ENCODE assay signal across 9 mouse cellular contexts in genomic region chr8:21981664-21982337, GRCm38 (mm10). TPM values are rescaled to one million over a fixed set of nuclear protein-coding genes. Genes with fewer than 3 reads are reported as not detected.
DNase-seq lines count a peak whose midpoint lies in the region; ATAC-seq and TF ChIP-seq lines count a peak whose summit lies in the region.
"Had no signal": no experiment of that assay in that cellular context is flagged by ENCODE, and none has a peak within 500 bp of the region (broad histone marks: within the 10 kb centered on the region; RNA-seq: fewer than 3 reads in every experiment).

No protein-coding gene starts in this region.

- TF ChIP-seq CTCF in hindbrain, postnatal 0 days (IDR thresholded peaks at IDR 0.05; ENCODE audit: low read depth): peak; percentile 71

- no peak overlapping the region for H3K9ac ChIP-seq in neural tube, embryonic 12.5 days
- H3K9ac ChIP-seq in hindbrain, postnatal 0 days (replicated peaks; ENCODE audit: low read length): no peak overlapping the region
- H3K9ac ChIP-seq in neural tube, embryonic 13.5 days: no peak overlapping the region
- H3K9ac ChIP-seq: embryonic facial prominence, embryonic 12.5 days; limb, embryonic 12.5 days had no signal

- no peaks in the 10 kb centered on the region for H3K27me3 ChIP-seq in neural tube, embryonic 12.5 days (replicated peaks)
- H3K27me3 ChIP-seq in hindbrain, postnatal 0 days (ENCODE audit: insufficient read depth, low read length): no peaks in the 10 kb centered on the region
- H3K27me3 ChIP-seq in neural tube, embryonic 13.5 days: no peaks in the 10 kb centered on the region
- H3K27me3 ChIP-seq: embryonic facial prominence, embryonic 12.5 days; limb, embryonic 12.5 days had no signal

- H3K4me2 ChIP-seq in neural tube, embryonic 12.5 days (replicated peaks): no peak overlapping the region
- no peak overlapping the region for H3K4me2 ChIP-seq in hindbrain, postnatal 0 days (ENCODE audit: low read depth, low read length)
- no peak overlapping the region for H3K4me2 ChIP-seq in neural tube, embryonic 13.5 days
- H3K4me2 ChIP-seq: embryonic facial prominence, embryonic 12.5 days; limb, embryonic 12.5 days had no signal

- H3K4me3 ChIP-seq in neural tube, embryonic 12.5 days: no peak overlapping the region
- H3K4me3 ChIP-seq in hindbrain, postnatal 0 days (ENCODE audit: low read length): no peak overlapping the region
- H3K4me3 ChIP-seq in neural tube, embryonic 13.5 days: no peak overlapping the region
- H3K4me3 ChIP-seq: embryonic facial prominence, embryonic 12.5 days; limb, embryonic 12.5 days had no signal

- H3K9me3 ChIP-seq in neural tube, embryonic 12.5 days: no peaks in the 10 kb centered on the region
- no peaks in the 10 kb centered on the region for H3K9me3 ChIP-seq in hindbrain, postnatal 0 days (ENCODE audit: low read length)
- H3K9me3 ChIP-seq in neural tube, embryonic 13.5 days: no peaks in the 10 kb centered on the region
- H3K9me3 ChIP-seq: embryonic facial prominence, embryonic 12.5 days; limb, embryonic 12.5 days had no signal

- no peaks in the 10 kb centered on the region for H3K36me3 ChIP-seq in neural tube, embryonic 12.5 days
- H3K36me3 ChIP-seq in hindbrain, postnatal 0 days (ENCODE audit: insufficient read depth, low read length): no peaks in the 10 kb centered on the region
- no peaks in the 10 kb centered on the region for H3K36me3 ChIP-seq in neural tube, embryonic 13.5 days
- H3K36me3 ChIP-seq: embryonic facial prominence, embryonic 12.5 days; limb, embryonic 12.5 days had no signal

- peak; percentile 50; the same call in 1 of the 2 replicates for ATAC-seq in neural tube, embryonic 12.5 days (ENCODE audit: low FRiP score, low read depth)
- ATAC-seq in hindbrain, postnatal 0 days: peak; percentile 90
- peak; percentile 63 for ATAC-seq in neural tube, embryonic 13.5 days (ENCODE audit: low read depth)

- intact Hi-C loops in gastrocnemius, postnatal 36 days (cut with DNase I): no loop called here

- 52% methylated on average over 8 of the region's 8 CpGs for WGBS in neural tube, embryonic 12.5 days
- WGBS in hindbrain, postnatal 0 days: 40% methylated on average over 8 of the region's 8 CpGs
- WGBS in neural tube, embryonic 13.5 days: 53% methylated on average over 8 of the region's 8 CpGs

- no peak for DNase-seq in neural tube, embryonic 10.5 days (ENCODE audit: extremely low spot score, low spot score)
- peak; percentile 37 to 38 for DNase-seq in cerebellum, adult 18-20 months
- peak; percentile 80 for DNase-seq in hindbrain, postnatal 0 days (ENCODE audit: low spot score)
- no peak for DNase-seq in spleen, adult 12 weeks (ENCODE audit: low spot score)
- no peak for DNase-seq in gastrocnemius, postnatal 36 days

- H3K27ac ChIP-seq in neural tube, embryonic 12.5 days: no peak overlapping the region
- peak overlapping the region; percentile 32; the same call in 1 of the 2 replicates for H3K27ac ChIP-seq in hindbrain, postnatal 0 days
- H3K27ac ChIP-seq in neural tube, embryonic 13.5 days (replicated peaks): no peak overlapping the region
- H3K27ac ChIP-seq: embryonic facial prominence, embryonic 12.5 days; limb, embryonic 12.5 days had no signal

- H3K4me1 ChIP-seq in neural tube, embryonic 12.5 days: no peaks in the 10 kb centered on the region
- H3K4me1 ChIP-seq in hindbrain, postnatal 0 days (ENCODE audit: insufficient read depth, low read length): no peaks in the 10 kb centered on the region
- no peaks in the 10 kb centered on the region for H3K4me1 ChIP-seq in neural tube, embryonic 13.5 days (replicated peaks)
- H3K4me1 ChIP-seq: embryonic facial prominence, embryonic 12.5 days; limb, embryonic 12.5 days had no signal

RNA-seq across cellular contexts. Expression of gene Ccdc70, which starts 12.2 kb away (rescaled TPM):
- not detected in 2 replicates for polyA plus RNA-seq in neural tube, embryonic 12.5 days (2016; fragmentation: Nextera tagmentation; extraction: Ambion mirVana)
- not detected in 2 replicates for total RNA-seq in hindbrain, postnatal 0 days (2014; rRNA removed)
- polyA plus RNA-seq in hindbrain, postnatal 0 days (2015; fragmentation: Nextera tagmentation; extraction: Ambion mirVana): not detected in 2 replicates
- not detected in 2 replicates for polyA plus RNA-seq in neural tube, embryonic 13.5 days (2015; fragmentation: Nextera tagmentation; extraction: Ambion mirVana)
- not detected for total RNA-seq in gastrocnemius, postnatal 36 days (2021)
- polyA plus RNA-seq: embryonic facial prominence, embryonic 12.5 days; limb, embryonic 12.5 days had no signal

RNA-seq across cellular contexts. Expression of gene Fam90a1a, which starts 23.3 kb away (rescaled TPM):
- not detected in 2 replicates for polyA plus RNA-seq in neural tube, embryonic 12.5 days (2016; fragmentation: Nextera tagmentation; extraction: Ambion mirVana)
- not detected in 2 replicates for total RNA-seq in hindbrain, postnatal 0 days (2014; rRNA removed)
- not detected in 2 replicates for polyA plus RNA-seq in hindbrain, postnatal 0 days (2015; fragmentation: Nextera tagmentation; extraction: Ambion mirVana)
- polyA plus RNA-seq in neural tube, embryonic 13.5 days (2015; fragmentation: Nextera tagmentation; extraction: Ambion mirVana): not detected in 2 replicates
- not detected for total RNA-seq in gastrocnemius, postnatal 36 days (2021)
- polyA plus RNA-seq: embryonic facial prominence, embryonic 12.5 days; limb, embryonic 12.5 days had no signal

RNA-seq across cellular contexts. Expression of gene Defb13, which starts 35.2 kb away (rescaled TPM):
- polyA plus RNA-seq in neural tube, embryonic 12.5 days (2016; fragmentation: Nextera tagmentation; extraction: Ambion mirVana): not detected in 2 replicates
- total RNA-seq in hindbrain, postnatal 0 days (2014; rRNA removed): not detected in 2 replicates
- polyA plus RNA-seq in hindbrain, postnatal 0 days (2015; fragmentation: Nextera tagmentation; extraction: Ambion mirVana): not detected in 2 replicates
- polyA plus RNA-seq in neural tube, embryonic 13.5 days (2015; fragmentation: Nextera tagmentation; extraction: Ambion mirVana): not detected in 2 replicates
- not detected for total RNA-seq in gastrocnemius, postnatal 36 days (2021)
- polyA plus RNA-seq: embryonic facial prominence, embryonic 12.5 days; limb, embryonic 12.5 days had no signal

RNA-seq across cellular contexts. Expression of gene Defb35, which starts 43.6 kb away (rescaled TPM):
- not detected in 2 replicates for polyA plus RNA-seq in neural tube, embryonic 12.5 days (2016; fragmentation: Nextera tagmentation; extraction: Ambion mirVana)
- total RNA-seq in hindbrain, postnatal 0 days (2014; rRNA removed): not detected in 2 replicates
- polyA plus RNA-seq in hindbrain, postnatal 0 days (2015; fragmentation: Nextera tagmentation; extraction: Ambion mirVana): not detected in 2 replicates
- polyA plus RNA-seq in neural tube, embryonic 13.5 days (2015; fragmentation: Nextera tagmentation; extraction: Ambion mirVana): not detected in 2 replicates
- not detected for total RNA-seq in gastrocnemius, postnatal 36 days (2021)
- polyA plus RNA-seq: embryonic facial prominence, embryonic 12.5 days; limb, embryonic 12.5 days had no signal

RNA-seq across cellular contexts. Expression of gene Defb15, which starts 49.3 kb away (rescaled TPM):
- not detected in 2 replicates for polyA plus RNA-seq in neural tube, embryonic 12.5 days (2016; fragmentation: Nextera tagmentation; extraction: Ambion mirVana)
- not detected in 2 replicates for total RNA-seq in hindbrain, postnatal 0 days (2014; rRNA removed)
- not detected in 2 replicates for polyA plus RNA-seq in hindbrain, postnatal 0 days (2015; fragmentation: Nextera tagmentation; extraction: Ambion mirVana)
- not detected in 2 replicates for polyA plus RNA-seq in neural tube, embryonic 13.5 days (2015; fragmentation: Nextera tagmentation; extraction: Ambion mirVana)
- not detected for total RNA-seq in gastrocnemius, postnatal 36 days (2021)
- polyA plus RNA-seq: embryonic facial prominence, embryonic 12.5 days; limb, embryonic 12.5 days had no signal

Comparison
In these comparisons a context has a peak if more than half of its experiments do, and no peak if none do; other contexts are left out.
1. DNase-seq: peak in cerebellum, adult 18-20 months (2 of 2) and hindbrain, postnatal 0 days (single experiment); none in neural tube, embryonic 10.5 days (single experiment), spleen, adult 12 weeks (single experiment) and gastrocnemius, postnatal 36 days (0 of 2).
2. Peak in every context shown above with its lines, with median percentiles within 50 percentile points of each other: ATAC-seq.